Mouse (Mus musculus) embryonic fibroblast, embryonic 13.5 days (primary cell): ENCODE results near the gene Ccdc194.

Experiments used
- CTCF ChIP-seq: IDR thresholded peaks from 2 replicates; pipeline ENCODE4 v1.5.1; 2011; ENCODE audit warnings: mild to moderate bottlenecking, control low read depth, low read length, moderate library complexity, borderline replicate concordance; ENCODE audit not compliant: insufficient read depth
- POLR2A ChIP-seq: IDR thresholded peaks from 2 replicates; pipeline ENCODE4 v1.6.1; 2011; ENCODE audit warnings: low read depth, mild to moderate bottlenecking, control low read depth, low read length, moderate library complexity

GRCm38 (mm10) chr8:71511644-71512043 lies 13.9 kb downstream of the Ccdc194 start, which contains the start of gene Plvap:
- TF ChIP-seq POLR2A (no peak), CTCF (no peak)
